Mouse (Mus musculus) cortical plate, adult 2 months (tissue): ENCODE results near the gene Inha.

ENCODE experiments used
- CTCF ChIP-seq: fragments of 200-500 bp; IDR thresholded peaks from 2 replicates; pipeline ENCODE4 v1.5.1; 2011; ENCODE audit warnings: mild to moderate bottlenecking, control low read depth, low read length; ENCODE audit not compliant: insufficient read depth; ENCODE audit errors: extremely low read depth
- POLR2A ChIP-seq: fragments of 200-500 bp; IDR thresholded peaks from 2 replicates; pipeline ENCODE4 v1.6.1; 2011; ENCODE audit warnings: mild to moderate bottlenecking, low read length, control low read depth; ENCODE audit not compliant: insufficient read depth; ENCODE audit errors: extremely low read depth

GRCm38 (mm10) chr1:75503651-75503980 lies 3.3 kb upstream of the Inha start:
- TF ChIP-seq POLR2A (no peak), CTCF (no peak)
